Mouse (Mus musculus) adrenal gland (tissue): Measurements from ENCODE around the gene Kantr.
"Not testable (repeated sequence)": the region's sequence is repeated elsewhere in the genome, so short reads cannot be mapped to it uniquely, and the experiment has no call there.

ENCODE experiments used
- intact Hi-C: fragments of 180-260 bp; cut with DNase I; formaldehyde crosslinking; loops from one replicate; pipeline ENCODE4 v1.15.1; 2025

The Kantr gene

DNA sequence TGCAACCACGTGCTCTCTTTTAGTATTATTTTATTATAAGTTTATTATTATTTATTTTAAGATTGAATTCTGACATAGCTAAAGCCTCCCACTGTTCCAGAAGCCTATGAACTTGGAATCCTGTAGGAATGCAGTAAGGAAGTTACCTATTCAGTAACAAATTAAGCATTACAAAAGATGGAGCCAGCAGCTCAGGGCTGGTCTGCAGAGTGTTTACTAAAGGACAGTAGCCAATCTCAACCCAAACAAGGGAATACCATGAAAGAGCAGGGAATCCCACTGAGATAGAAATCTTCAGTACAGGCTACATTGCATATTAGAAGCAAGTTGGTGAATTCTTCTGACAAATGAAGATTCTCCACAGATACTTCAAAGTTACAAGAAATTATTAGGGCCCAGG lies 40.3 kb downstream of the Kantr start:
- intact Hi-C loops: not testable (repeated sequence)

GRCm38 (mm10) chrX:152284746-152285145 lies 42.5 kb downstream of the Kantr start:
- intact Hi-C loops: no loop called here

- intact Hi-C loops: no loop called here
These were observed 47.9 kb downstream of the Kantr start for GRCm38 (mm10) chrX:152279384-152279783.

DNA sequence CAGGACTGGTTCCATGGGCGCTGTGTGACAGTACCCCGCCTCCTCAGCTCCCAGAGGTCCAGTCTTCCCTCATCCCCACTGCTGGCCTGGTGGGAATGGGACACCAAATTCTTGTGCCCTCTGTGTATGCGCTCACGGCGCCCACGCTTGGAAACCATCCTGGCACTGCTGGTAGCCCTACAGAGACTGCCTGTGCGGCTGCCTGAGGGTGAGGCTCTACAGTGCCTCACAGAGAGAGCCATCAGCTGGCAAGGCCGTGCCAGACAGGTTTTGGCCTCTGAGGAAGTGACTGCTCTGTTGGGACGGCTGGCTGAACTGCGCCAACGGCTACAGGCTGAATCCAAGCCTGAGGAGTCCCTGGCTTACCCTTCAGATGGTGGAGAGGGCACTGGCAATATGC lies 56.1 kb downstream of the Kantr start:
- intact Hi-C loops: no loop called here
